Mouse (Mus musculus) central nervous system, embryonic 11.5 days (tissue): ENCODE data around the gene Tm6sf1. TPM values are rescaled to one million over a fixed set of nuclear protein-coding genes. Genes with fewer than 3 reads are reported as not detected.

Experiments used
- polyA plus RNA-seq: library from polyadenylated mRNA; depleted of rRNA; stranded (reverse); fragments of >200 nt; gene quantifications from 2 replicates; pipeline ENCODE4 v1.2.3, GENCODE M21; 2012; rRNA removed

Gene Tm6sf1
- polyA plus RNA-seq: 19.4 and 20.8 TPM in 2 replicates

GRCm38 (mm10) chr7:81858968-81859721, at the start of gene Tm6sf1:
Gene Tm6sf1 (plus strand): TSS chr7:81859001.

GRCm38 (mm10) chr7:81829379-81829894, 29.4 kb upstream of the Tm6sf1 start, which contains the start of gene Btbd1:
Gene Btbd1 (minus strand): TSS chr7:81829431.

GRCm38 (mm10) chr7:81855694-81856093, 3.1 kb upstream of the Tm6sf1 start, which contains the start of gene Gm10160:
Gene Gm10160 (minus strand): TSS chr7:81855794.

Other genes starting within 250 kb of the Tm6sf1 start
- 18.8 and 20.1 TPM in 2 replicates for gene Homer2, start 151.5 kb upstream of the Tm6sf1 start, polyA plus RNA-seq
- 52.1 and 66.3 TPM in 2 replicates for gene Ramac, start 96.1 kb upstream of the Tm6sf1 start, polyA plus RNA-seq
- 48.2 and 62.8 TPM in 2 replicates for gene 3110040N11Rik, start 69.5 kb upstream of the Tm6sf1 start, polyA plus RNA-seq
- gene Btbd1, start 29.6 kb upstream of the Tm6sf1 start, polyA plus RNA-seq: 51.4 and 70.3 TPM in 2 replicates
- not detected in 2 replicates for gene Gm10160, start 3.2 kb upstream of the Tm6sf1 start, polyA plus RNA-seq
- 39.1 and 41.8 TPM in 2 replicates for gene Hdgfl3, start 75.5 kb downstream of the Tm6sf1 start, polyA plus RNA-seq
- 0.73 and 4.6 TPM in 2 replicates for gene Bnc1, start 133.3 kb downstream of the Tm6sf1 start, polyA plus RNA-seq